Mouse (Mus musculus) kidney, embryonic 16.5 days (tissue): Measurements from ENCODE around the gene Fam69a. TPM values are rescaled to one million over a fixed set of nuclear protein-coding genes. Genes with fewer than 3 reads are reported as not detected.

Source experiments
- ATAC-seq: fragments of 200-750 bp; cut with Nextera tagmentation; 2 replicates; pipeline ENCODE4 v1.8.0; 2017; ENCODE audit warnings: moderate TSS enrichment; ENCODE audit not compliant: low FRiP score, low TSS enrichment
- H3K27ac ChIP-seq: fragments of 300-500 bp; sonication (generic); 2 replicates; pipeline ENCODE4 v1.5.1; 2014; ENCODE audit warnings: low read length
- H3K27me3 ChIP-seq: fragments of 300-500 bp; sonication (generic); 2 replicates; pipeline ENCODE4 v1.6.1; 2014; ENCODE audit warnings: low read length, control low read depth, mixed read lengths; ENCODE audit not compliant: insufficient read depth
- H3K36me3 ChIP-seq: fragments of 300-500 bp; sonication (generic); 2 replicates; pipeline ENCODE4 v1.6.1; 2014; ENCODE audit warnings: low read length, control low read depth, mixed read lengths; ENCODE audit not compliant: insufficient read depth
- H3K4me1 ChIP-seq: fragments of 300-500 bp; sonication (generic); 2 replicates; pipeline ENCODE4 v1.6.1; 2014; ENCODE audit warnings: low read length, control low read depth, mixed read lengths; ENCODE audit not compliant: insufficient read depth
- H3K4me2 ChIP-seq: fragments of 300-500 bp; sonication (generic); replicated peaks from 2 replicates; pipeline ENCODE4 v1.6.1; 2014; ENCODE audit warnings: low read depth, low read length
- H3K4me3 ChIP-seq: fragments of 300-500 bp; sonication (generic); 2 replicates; pipeline ENCODE4 v1.5.1; 2014; ENCODE audit warnings: mild to moderate bottlenecking, low read length
- H3K9ac ChIP-seq: fragments of 300-500 bp; sonication (generic); replicated peaks from 2 replicates; pipeline ENCODE4 v1.6.1; 2014; ENCODE audit warnings: low read length
- H3K9me3 ChIP-seq: fragments of 300-500 bp; sonication (generic); 2 replicates; pipeline ENCODE4 v1.6.1; 2016; ENCODE audit warnings: low read length, control low read depth
- WGBS: fragments of 180-500 bp; shearing (Covaris S2); extraction: QIAGEN DNeasy Blood & Tissue Kit; methylation state at CpG from one replicate; pipeline ENCODE4 v1.1.7; 2014; 5-methylcytosine and 5-hydroxymethylcytosine counted together
- polyA plus RNA-seq: library from polyadenylated mRNA; unstranded; fragments of >200 nt; fragmentation: Nextera tagmentation; extraction: Ambion mirVana; gene quantifications from 2 replicates; pipeline ENCODE4 v1.2.1, GENCODE M21; 2015

The Fam69a gene
- polyA plus RNA-seq, 1 experiment from 2014 or later, result 20.8 TPM

DNA sequence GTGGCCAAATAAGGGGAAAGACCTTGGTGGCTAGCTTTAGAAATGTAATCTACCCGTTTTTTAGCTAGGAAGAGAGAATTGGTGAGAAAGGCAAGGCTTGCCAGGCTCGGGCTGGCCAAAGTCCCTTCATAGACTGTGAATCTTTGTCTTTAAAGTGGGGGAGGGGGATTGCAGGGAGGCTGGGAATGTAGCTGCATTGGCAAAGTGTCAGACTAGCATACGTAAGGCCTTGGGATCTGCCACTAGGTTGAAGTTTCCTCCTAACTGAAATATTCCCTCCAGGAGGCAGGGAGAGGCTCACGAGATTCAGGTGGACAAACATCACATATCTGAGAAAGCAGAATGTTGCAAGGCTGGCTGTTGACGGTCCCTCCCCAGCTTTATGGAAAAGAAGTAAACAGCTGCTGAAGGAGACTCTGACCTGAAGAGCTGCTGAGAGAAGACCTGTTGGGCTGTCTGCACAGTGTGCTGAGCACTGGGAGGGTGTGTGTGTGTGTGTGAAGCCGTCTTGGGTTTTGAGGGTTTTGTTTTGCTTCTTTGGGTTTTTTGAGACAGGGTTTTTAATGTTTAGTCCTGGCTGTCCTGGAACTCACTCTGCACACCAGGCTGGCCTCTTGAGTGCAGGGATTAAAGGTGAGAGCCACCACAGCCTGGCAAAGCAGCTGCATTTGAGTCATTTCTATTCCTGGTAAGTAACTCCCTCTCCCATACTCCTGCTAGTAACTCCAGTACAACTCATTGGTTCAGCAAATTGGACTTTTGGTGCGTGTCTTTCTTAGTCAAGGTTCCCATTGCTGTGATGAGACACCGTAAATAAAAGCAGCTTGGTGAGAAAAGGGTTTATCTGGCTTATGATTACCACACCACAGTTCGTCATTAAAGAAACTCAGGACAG, 96.6 kb downstream of the Fam69a start:
- H3K4me2 ChIP-seq, result no peak overlapping the region
- H3K27ac ChIP-seq, result peak overlapping the region; percentile 73; the same call in 1 of the 2 replicates
- H3K9me3 ChIP-seq, result no peaks in the 10 kb centered on the region
- ATAC-seq, result peak; percentile 74; the same call in 1 of the 2 replicates
- WGBS, result 55% methylated on average over 9 of the region's 9 CpGs
- H3K4me3 ChIP-seq, result no peak overlapping the region
- H3K27me3 ChIP-seq, result no peaks in the 10 kb centered on the region
- H3K4me1 ChIP-seq, result no peaks in the 10 kb centered on the region
- no peaks in the 10 kb centered on the region for H3K36me3 ChIP-seq
- H3K9ac ChIP-seq, result no peak overlapping the region

DNA sequence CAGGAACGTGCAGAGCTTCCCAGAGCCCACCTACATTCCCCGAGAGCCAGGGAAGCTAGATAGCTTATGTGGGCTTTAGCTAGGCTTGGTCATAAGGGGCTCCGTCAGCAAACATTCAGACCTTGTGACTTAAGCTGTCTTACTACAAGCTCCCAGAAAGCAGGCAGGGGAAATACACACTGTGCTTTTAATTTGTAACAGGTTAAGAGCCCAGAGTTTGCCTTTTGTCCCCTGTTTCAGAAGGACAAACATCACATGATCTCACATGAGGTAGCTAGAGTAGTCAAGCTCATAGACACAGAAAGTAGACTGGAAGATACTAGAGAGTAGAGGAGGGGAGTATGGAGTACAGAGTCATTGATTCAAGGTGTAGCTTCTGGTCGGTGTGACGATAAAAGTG, 106.2 kb downstream of the Fam69a start:
- Histone ChIP-seq H3K4me2 (no peak overlapping the region), H3K27me3 (no peaks in the 10 kb centered on the region), H3K4me1 (no peaks in the 10 kb centered on the region), H3K27ac (peak overlapping the region; percentile 46; the same call in 1 of the 2 replicates), H3K9me3 (no peaks in the 10 kb centered on the region), H3K9ac (no peak overlapping the region), H3K36me3 (no peaks in the 10 kb centered on the region), H3K4me3 (no peak overlapping the region)
- peak; percentile 87 for ATAC-seq
- WGBS, result 76% methylated on average over 5 of the region's 5 CpGs

DNA sequence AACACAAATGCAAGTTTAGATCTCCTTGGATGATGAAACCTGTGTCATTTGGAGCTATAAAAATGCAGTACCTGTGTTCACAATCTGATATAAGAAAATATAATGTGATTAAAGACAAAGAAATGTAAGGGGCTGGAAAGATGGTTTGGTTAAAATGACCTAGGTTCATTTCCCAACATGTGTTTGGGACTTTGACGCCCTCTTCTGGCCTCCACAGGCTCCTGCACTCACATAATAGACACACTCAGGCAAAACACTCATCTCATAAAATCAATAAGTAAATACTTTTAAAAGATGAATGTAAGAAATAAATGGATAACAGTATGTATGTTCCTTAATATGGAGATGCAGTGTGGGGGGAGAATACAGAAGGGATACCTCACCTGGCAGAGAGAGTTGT, 109.8 kb downstream of the Fam69a start:
- Histone ChIP-seq H3K36me3 (no peaks in the 10 kb centered on the region), H3K9me3 (no peaks in the 10 kb centered on the region), H3K27me3 (no peaks in the 10 kb centered on the region), H3K4me1 (no peaks in the 10 kb centered on the region), H3K27ac (no peak overlapping the region), H3K4me3 (no peak overlapping the region), H3K4me2 (no peak overlapping the region), H3K9ac (no peak overlapping the region)
- no peak for ATAC-seq
- 88% methylated on average over 1 of the region's 1 CpGs for WGBS

DNA sequence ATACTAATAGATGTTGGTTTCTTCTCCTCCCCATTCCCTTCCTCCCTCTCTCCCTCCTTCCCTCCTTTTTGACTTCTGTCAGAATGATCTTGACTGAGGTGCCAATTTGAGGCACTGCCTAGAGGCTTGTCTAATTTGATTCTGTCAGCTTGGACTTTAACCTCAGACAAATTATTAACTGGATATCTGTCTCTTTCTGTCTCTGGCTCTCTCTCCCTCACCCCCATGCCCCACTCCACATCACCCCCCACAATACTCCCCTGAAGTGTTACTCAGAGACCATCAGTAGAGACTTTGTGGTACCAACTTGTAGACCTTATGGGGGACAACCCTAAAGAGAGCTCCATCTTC, 111.6 kb downstream of the Fam69a start:
- Histone ChIP-seq H3K27me3 (no peaks in the 10 kb centered on the region), H3K9ac (no peak overlapping the region), H3K4me1 (no peaks in the 10 kb centered on the region), H3K4me2 (no peak overlapping the region), H3K9me3 (no peaks in the 10 kb centered on the region), H3K4me3 (no peak overlapping the region), H3K27ac (no peak overlapping the region), H3K36me3 (no peaks in the 10 kb centered on the region)
- 0 out of 2 replicates have a peak, but pooled peaks have one; percentile 67 for ATAC-seq

DNA sequence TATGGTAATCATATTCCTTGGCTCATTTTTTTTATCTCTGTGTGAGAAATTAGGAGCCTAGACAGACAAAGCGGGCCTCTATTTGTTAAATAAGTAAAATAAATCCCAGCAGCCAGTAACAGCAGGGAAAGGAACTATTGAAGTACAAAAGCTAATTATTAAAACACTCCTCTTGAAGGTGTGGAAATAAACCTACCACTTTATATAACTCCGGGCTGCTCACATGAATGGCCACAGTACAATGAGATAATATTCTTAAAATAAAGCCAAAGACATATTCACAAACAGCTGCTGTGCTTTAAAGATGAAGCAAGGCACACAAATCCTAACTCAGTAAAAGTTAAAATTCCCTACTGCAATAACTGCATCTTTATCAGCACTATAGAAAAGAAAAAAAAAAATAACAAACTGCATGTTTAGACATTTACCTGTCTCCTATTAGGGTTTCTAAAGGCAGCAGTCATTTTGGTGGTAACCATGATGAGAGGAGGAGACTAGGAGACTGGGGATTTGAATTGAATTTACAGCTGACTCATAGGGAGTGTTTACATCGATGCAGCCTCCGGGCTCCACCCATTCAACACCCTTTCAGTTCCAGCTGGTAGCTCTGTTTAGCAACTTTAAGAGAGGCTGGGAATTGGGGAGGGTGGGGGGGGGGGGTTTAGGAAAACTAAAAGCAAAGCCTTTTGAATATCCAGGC, 112.2 kb downstream of the Fam69a start, which contains the start of gene Evi5:
Evi5 (minus strand) TSS at position 547 of the 700 bp plus-strand sequence.
- 0 out of 2 replicates have a peak, but pooled peaks have one; percentile 75 for ATAC-seq
- H3K9ac ChIP-seq, result no peak within 1 kb of the TSS; the same call in 1 of the 2 replicates
- no peaks in the 10 kb centered on the region for H3K27me3 ChIP-seq
- WGBS, result 40% methylated on average over 4 of the region's 4 CpGs
- H3K9me3 ChIP-seq, result no peaks in the 10 kb centered on the region
- H3K27ac ChIP-seq, result no peak within 1 kb of the TSS
- H3K4me3 ChIP-seq, result no peak within 1 kb of the TSS
- no peak within 1 kb of the TSS for H3K4me2 ChIP-seq
- no peaks in the 10 kb centered on the region for H3K4me1 ChIP-seq
- no peaks in the 10 kb centered on the region for H3K36me3 ChIP-seq

DNA sequence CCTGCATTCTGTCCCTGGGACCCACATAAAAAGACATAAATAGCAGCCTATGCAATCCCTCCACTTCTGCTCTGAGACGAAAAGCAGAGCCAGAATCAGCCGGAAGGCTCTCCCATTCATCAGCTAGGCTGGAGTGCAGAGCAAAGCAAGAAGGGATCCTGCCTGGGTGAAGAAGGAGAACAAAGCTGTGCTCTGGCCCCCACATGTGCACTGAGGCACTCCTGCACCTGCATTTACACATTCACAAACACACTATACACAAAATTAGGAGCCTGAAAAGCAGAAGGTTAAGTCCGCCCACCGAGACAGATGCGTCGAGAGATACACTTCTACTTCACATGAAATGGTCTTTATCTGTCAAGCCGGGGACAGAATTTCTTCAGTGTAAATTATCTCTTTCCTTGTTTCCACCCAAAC, 113.0 kb downstream of the Fam69a start:
- H3K4me3 ChIP-seq, result no peak overlapping the region
- 75% methylated on average over 7 of the region's 7 CpGs for WGBS
- H3K9ac ChIP-seq, result no peak overlapping the region; the same call in 1 of the 2 replicates

DNA sequence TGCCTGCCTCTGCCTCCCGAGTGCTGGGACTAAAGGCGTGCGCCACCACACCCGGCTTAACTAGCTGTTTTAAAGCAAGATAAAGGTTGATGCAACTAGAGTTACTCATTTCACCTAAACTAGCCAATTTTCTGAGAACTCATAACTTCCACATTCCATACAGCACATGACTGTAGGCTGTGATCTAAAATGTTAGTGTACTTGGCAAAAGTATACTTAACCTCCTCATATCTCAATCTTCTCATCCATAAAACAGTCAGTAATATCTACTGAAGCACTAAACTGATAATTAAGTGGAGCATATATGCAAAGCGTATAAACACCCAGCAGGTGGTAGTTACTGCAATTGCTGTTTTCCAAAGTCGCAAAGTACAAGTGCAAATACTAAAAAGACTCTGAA, 113.6 kb downstream of the Fam69a start:
- H3K27ac ChIP-seq, result no peak overlapping the region
- H3K27me3 ChIP-seq, result no peaks in the 10 kb centered on the region
- H3K4me1 ChIP-seq, result no peaks in the 10 kb centered on the region
- no peaks in the 10 kb centered on the region for H3K36me3 ChIP-seq
- H3K4me2 ChIP-seq, result no peak overlapping the region
- no peak overlapping the region for H3K4me3 ChIP-seq
- ATAC-seq, result no peak
- no peaks in the 10 kb centered on the region for H3K9me3 ChIP-seq
- H3K9ac ChIP-seq, result no peak overlapping the region
- WGBS, result 90% methylated on average over 6 of the region's 6 CpGs

More for the DNA sequence above, 113.0 kb downstream of the Fam69a start:
- H3K4me1 ChIP-seq, result no peaks in the 10 kb centered on the region
- no peak for ATAC-seq
- no peaks in the 10 kb centered on the region for H3K36me3 ChIP-seq
- no peaks in the 10 kb centered on the region for H3K27me3 ChIP-seq
- H3K27ac ChIP-seq, result no peak overlapping the region
- no peak overlapping the region for H3K4me2 ChIP-seq
- H3K9me3 ChIP-seq, result no peaks in the 10 kb centered on the region

DNA sequence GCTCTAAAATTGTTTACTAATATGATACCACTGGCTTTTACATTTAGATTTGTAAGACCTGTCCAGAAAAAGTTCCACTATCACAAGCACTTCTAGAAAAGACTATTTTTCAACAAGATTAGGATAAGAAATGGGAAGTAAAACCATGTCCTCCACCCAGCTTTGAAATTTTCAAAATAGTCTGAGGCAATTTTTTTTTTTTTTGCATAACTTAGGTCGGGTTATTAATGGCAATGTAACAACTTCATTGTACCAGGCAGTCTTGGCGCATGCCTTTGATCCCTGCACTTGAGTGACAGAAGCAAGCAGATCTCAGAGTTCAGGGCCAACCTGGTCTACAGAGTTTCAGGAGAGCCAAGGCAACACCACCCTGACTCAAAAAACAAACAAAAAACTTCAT, 117.2 kb downstream of the Fam69a start:
- no peak overlapping the region for H3K4me2 ChIP-seq
- H3K9ac ChIP-seq, result no peak overlapping the region
- H3K4me1 ChIP-seq, result peaks cover 16% of the 10 kb centered on the region
- no peaks in the 10 kb centered on the region for H3K9me3 ChIP-seq
- no peaks in the 10 kb centered on the region for H3K27me3 ChIP-seq
- H3K27ac ChIP-seq, result no peak overlapping the region
- H3K36me3 ChIP-seq, result no peaks in the 10 kb centered on the region
- WGBS, result 63% methylated on average over 2 of the region's 2 CpGs
- no peak overlapping the region for H3K4me3 ChIP-seq
- no peak for ATAC-seq

DNA sequence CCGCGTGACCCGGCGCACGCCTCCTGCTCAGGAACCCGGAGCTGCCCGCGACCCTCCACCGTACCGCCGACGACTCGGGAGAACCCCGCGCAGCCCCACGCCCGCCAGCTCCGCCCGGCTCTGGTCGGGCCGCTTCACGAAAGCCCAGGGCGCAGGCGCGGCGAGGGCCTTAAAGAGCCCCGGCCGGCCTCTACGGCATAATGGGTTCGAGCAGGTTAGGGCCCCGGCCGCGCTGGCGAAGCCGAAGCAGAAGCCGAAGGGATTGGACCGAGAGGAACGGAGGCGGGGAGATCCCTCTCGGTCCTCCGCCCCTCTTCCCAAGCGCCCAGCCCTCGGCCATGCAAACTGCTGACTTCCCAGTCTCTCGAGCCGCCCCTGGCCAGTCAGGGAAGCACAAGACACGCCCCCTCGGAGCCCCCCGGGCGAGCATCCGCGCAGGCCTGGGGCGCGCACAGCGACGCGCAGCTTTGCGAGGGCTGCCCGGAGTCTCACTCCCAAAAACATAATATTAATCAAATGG, 117.9 kb downstream of the Fam69a start:
- H3K9me3 ChIP-seq, result no peaks in the 10 kb centered on the region
- H3K36me3 ChIP-seq, result no peaks in the 10 kb centered on the region
- H3K4me1 ChIP-seq, result peaks cover 16% of the 10 kb centered on the region
- peak overlapping the region; percentile 74 for H3K4me3 ChIP-seq
- no peaks in the 10 kb centered on the region for H3K27me3 ChIP-seq
- H3K4me2 ChIP-seq, result peak overlapping the region; percentile 53
- peak overlapping the region; percentile 95 for H3K27ac ChIP-seq
- ATAC-seq, result peak; percentile 100
- under 1% methylated on average over 58 of the region's 58 CpGs for WGBS
- H3K9ac ChIP-seq, result peak overlapping the region; percentile 97
